Mouse (Mus musculus): ENCODE data around the gene Psg16. TPM values are rescaled to one million over a fixed set of nuclear protein-coding genes. Genes with fewer than 3 reads are reported as not detected.
A peak's percentile ranks its signal among the peaks of the same experiment; 100 is the strongest.
"Not testable (repeated sequence)": the region's sequence is repeated elsewhere in the genome, so short reads cannot be mapped to it uniquely, and the experiment has no call there.

Gene Psg16
- polyA plus RNA-seq, 1 experiment from 2014 or later: not detected

DNA sequence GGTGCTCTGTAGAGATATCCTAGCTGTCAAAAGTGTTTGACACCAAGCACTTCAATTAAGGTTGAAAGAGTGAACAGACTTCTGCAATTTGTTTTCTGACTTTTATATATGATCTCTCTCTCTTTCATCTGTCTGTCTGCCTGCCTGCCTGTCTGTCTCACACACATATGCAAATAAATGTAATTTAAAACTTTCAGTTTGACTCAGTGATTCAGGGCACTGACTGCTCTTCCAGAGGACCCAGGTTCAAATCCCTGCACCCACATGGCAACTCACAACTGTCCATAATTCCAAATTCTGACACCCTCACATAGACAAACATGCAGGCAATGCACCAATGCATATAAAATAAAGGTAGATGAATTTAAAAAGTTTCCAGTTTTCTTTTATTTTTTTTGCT, 6.8 kb upstream of the Psg16 start:
- ATAC-seq (ENCODE audit: extremely low read depth, insufficient number of reproducible peaks, low FRiP score, low TSS enrichment): no peak
- H3K4me1 ChIP-seq: peaks cover 13% of the 10 kb centered on the region
- no peak overlapping the region for H3K4me2 ChIP-seq
- H3K36me3 ChIP-seq: no peaks in the 10 kb centered on the region
- no peak overlapping the region for H3K27ac ChIP-seq (replicated peaks)
- no peak overlapping the region for H3K4me3 ChIP-seq
- no peak overlapping the region for H3K9ac ChIP-seq
- H3K27me3 ChIP-seq (replicated peaks): no peaks in the 10 kb centered on the region
- H3K9me3 ChIP-seq: no peaks in the 10 kb centered on the region

DNA sequence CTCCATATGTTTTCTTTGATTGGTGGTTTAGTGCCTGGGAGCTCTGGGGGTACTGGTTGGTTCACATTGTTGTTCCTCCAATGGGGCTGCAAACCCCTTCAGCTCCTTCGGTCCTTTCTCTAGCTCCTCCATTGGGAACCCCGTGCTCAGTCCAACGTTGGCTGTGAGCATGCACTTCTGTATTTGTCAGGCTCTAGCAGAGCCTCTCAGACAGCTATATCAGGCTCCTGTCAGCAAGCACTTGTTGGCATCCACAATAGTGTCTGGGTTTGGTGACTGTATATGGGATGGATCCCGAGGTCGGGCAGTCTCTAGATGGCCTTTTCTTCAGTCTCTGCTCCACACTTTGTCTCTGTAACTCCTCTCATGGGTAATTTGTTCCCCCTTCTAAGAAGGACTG, 6.2 kb upstream of the Psg16 start:
- H3K4me1 ChIP-seq: peaks cover 11% of the 10 kb centered on the region
- 27% methylated on average over 5 of the region's 5 CpGs for WGBS
- not testable (repeated sequence) for H3K9me3 ChIP-seq; H3K4me3 ChIP-seq; H3K27me3 ChIP-seq (replicated peaks); ATAC-seq (ENCODE audit: extremely low read depth, insufficient number of reproducible peaks, low FRiP score, low TSS enrichment); H3K9ac ChIP-seq; H3K4me2 ChIP-seq; H3K36me3 ChIP-seq
- H3K27ac ChIP-seq (replicated peaks): peak overlapping the region; percentile 0; the same call in 1 of the 2 replicates

DNA sequence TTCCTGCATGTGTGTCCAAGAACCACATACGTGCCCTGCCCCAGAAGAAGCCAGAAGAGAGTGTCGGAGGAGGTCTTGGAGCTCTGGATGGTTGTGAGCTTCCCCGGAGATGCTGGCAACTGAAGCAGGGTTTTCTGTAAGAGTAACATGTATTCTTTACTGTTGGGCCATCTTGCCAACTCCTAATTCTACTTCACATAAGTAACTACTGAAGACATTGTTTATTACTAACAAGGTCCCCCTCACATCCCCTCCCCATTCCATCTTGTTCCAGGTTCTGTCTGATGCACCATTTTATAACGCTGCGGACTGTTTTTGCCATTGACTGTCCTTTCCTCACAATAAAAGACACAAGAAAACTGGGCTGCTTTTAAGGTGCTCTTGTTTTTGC, 332 bp upstream of the Psg16 start:
- no peak overlapping the region for H3K4me2 ChIP-seq
- H3K27me3 ChIP-seq (replicated peaks): no peaks in the 10 kb centered on the region
- no peak overlapping the region for H3K9ac ChIP-seq
- ATAC-seq (ENCODE audit: extremely low read depth, insufficient number of reproducible peaks, low FRiP score, low TSS enrichment): no peak
- H3K4me1 ChIP-seq: no peaks in the 10 kb centered on the region
- H3K27ac ChIP-seq (replicated peaks): no peak overlapping the region
- no peaks in the 10 kb centered on the region for H3K36me3 ChIP-seq
- H3K4me3 ChIP-seq: no peak overlapping the region
- 53% methylated on average over 5 of the region's 5 CpGs for WGBS
- H3K9me3 ChIP-seq: 0 out of 2 replicates have a peak, but pooled peaks cover 3% of the 10 kb centered on the region

DNA sequence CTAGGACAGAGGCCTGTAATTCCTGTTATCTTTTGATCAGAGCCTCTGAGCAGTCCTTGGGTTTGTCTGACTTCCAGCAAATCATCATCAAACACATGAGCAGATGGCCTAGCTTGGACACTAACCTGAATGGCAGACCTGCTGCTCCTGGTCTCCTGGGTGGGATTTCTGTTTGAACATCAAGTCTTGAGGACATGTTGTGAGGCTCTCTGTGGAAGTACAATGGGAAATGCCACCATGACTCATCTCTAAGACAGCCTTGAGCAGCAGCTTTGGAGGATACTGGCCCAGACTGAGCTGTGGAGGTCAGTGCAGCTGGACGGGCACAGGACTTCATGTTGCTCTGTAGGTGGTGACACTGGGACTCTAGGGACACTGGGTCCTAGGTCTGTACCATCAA, 2.7 kb downstream of the Psg16 start:
- H3K36me3 ChIP-seq: no peaks in the 10 kb centered on the region
- no peak overlapping the region for H3K27ac ChIP-seq (replicated peaks)
- H3K4me2 ChIP-seq: no peak overlapping the region
- H3K9me3 ChIP-seq: 0 out of 2 replicates have a peak, but pooled peaks cover 3% of the 10 kb centered on the region
- no peak overlapping the region for H3K4me3 ChIP-seq
- H3K4me1 ChIP-seq: no peaks in the 10 kb centered on the region
- no peak for ATAC-seq (ENCODE audit: extremely low read depth, insufficient number of reproducible peaks, low FRiP score, low TSS enrichment)
- no peak overlapping the region for H3K9ac ChIP-seq
- no peaks in the 10 kb centered on the region for H3K27me3 ChIP-seq (replicated peaks)
- WGBS: 88% methylated on average over 1 of the region's 1 CpGs

DNA sequence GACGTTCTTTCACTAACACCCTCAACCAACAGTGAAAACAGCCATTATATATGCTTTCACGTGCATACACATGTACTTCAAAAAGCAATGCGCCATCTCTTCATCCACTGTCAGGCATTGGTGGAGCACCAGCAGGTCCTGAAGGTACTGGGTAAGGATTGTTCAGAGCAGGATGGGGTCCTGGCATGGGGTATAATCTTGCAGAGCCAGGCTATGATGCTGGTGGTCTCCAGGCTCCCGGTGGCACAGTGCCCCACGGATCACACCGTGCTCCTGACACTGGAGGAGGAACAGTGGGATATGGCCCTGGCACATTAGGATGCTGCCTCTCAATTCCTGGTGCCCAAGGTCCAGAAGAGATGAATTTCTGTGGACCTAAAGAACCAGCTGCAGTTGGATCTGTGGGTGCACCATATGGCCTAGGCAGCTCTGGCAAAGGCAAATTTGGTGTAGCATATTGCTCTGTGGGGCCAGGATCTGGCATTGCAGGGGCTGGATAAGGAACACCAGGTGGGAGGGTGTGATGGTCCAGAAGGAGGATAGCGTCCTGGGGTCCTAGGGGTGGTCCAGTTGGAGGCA, 4.3 kb downstream of the Psg16 start:
- ATAC-seq (ENCODE audit: extremely low read depth, insufficient number of reproducible peaks, low FRiP score, low TSS enrichment): no peak
- Histone ChIP-seq H3K9ac (no peak overlapping the region), H3K9me3 (0 out of 2 replicates have a peak, but pooled peaks cover 3% of the 10 kb centered on the region), H3K4me3 (no peak overlapping the region), H3K36me3 (no peaks in the 10 kb centered on the region), H3K4me1 (no peaks in the 10 kb centered on the region), H3K27me3 (replicated peaks) (no peaks in the 10 kb centered on the region), H3K4me2 (no peak overlapping the region), H3K27ac (replicated peaks) (no peak overlapping the region)
- WGBS: 75% methylated on average over 7 of the region's 7 CpGs

DNA sequence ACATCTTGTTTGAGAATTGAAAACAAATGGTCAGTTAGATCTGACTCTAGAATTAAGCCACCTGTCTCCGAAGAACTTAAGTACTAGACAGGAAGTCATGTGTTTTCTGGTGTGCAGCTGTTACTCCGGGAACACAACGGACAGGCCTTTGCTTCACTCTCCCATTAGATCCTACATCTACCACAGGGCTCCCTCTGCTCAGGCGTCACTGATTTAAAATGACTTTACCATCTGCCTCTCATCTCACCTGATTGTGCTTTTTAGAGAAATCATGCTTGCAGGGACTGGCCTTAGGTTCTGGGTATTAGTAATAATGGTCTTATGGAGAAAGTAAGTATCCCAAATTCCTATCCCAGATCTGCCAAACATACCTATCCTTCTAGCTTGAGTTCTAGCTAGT, 8.9 kb downstream of the Psg16 start:
- H3K4me3 ChIP-seq: no peak overlapping the region
- no peak overlapping the region for H3K9ac ChIP-seq
- 73% methylated on average over 4 of the region's 4 CpGs for WGBS
- H3K4me2 ChIP-seq: no peak overlapping the region
- H3K4me1 ChIP-seq: no peaks in the 10 kb centered on the region
- no peaks in the 10 kb centered on the region for H3K36me3 ChIP-seq
- no peak overlapping the region for H3K27ac ChIP-seq (replicated peaks)
- no peaks in the 10 kb centered on the region for H3K9me3 ChIP-seq
- no peaks in the 10 kb centered on the region for H3K27me3 ChIP-seq (replicated peaks)
- no peak for ATAC-seq (ENCODE audit: extremely low read depth, insufficient number of reproducible peaks, low FRiP score, low TSS enrichment)

DNA sequence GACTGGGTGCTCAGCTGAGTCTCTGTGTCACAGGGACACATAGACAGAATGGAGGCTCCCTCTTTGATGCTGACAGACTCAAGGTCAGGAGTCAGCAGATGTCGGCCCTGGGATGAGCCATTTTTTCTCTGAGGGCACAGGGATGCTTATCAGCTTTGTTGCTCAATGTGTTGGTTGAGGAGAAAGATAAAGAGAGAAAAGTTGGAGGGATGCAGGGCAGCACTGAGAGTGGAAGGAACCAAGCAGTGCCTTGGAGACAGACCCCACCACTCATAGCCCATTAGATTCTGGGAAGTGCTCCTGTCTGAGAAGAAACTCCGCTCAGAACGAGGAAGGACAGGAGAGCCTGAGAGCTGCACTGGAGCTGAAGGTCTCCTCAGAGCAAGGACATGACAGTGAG, 13.9 kb downstream of the Psg16 start:
- no peak for ATAC-seq (ENCODE audit: extremely low read depth, insufficient number of reproducible peaks, low FRiP score, low TSS enrichment)
- H3K27ac ChIP-seq (replicated peaks): no peak overlapping the region
- H3K4me1 ChIP-seq: no peaks in the 10 kb centered on the region
- no peaks in the 10 kb centered on the region for H3K36me3 ChIP-seq
- no peaks in the 10 kb centered on the region for H3K9me3 ChIP-seq
- H3K9ac ChIP-seq: no peak overlapping the region
- WGBS: 55% methylated on average over 3 of the region's 3 CpGs
- H3K4me2 ChIP-seq: no peak overlapping the region
- H3K27me3 ChIP-seq (replicated peaks): no peaks in the 10 kb centered on the region
- no peak overlapping the region for H3K4me3 ChIP-seq

DNA sequence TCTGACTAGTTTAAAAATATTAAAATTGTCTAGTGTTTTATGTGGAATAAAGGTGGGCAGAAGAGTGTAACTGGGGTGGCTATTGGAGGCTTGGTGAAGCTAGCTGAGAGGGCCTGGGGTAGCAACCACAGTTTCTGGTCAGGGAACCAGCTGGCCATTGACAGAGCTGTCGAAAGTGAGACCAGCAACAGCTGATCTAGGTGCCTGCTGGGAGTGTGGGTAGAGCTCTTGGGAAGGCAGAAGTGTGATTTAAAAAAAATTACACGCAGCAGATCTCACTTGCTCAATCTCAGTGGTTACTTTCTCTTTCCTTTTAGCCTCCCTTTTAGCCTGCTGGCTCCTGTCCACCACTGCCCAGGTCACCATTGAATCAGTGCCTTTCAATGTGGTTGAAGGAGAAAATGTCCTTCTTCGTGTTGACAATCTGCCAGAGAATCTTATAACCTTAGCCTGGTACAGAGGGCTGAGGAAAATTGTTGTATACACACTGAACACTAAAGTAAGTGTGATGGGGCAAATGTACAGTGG, 16.3 kb downstream of the Psg16 start:
- Histone ChIP-seq H3K9me3 (no peaks in the 10 kb centered on the region), H3K27me3 (replicated peaks) (no peaks in the 10 kb centered on the region), H3K4me2 (no peak overlapping the region), H3K9ac (no peak overlapping the region), H3K36me3 (no peaks in the 10 kb centered on the region), H3K4me3 (no peak overlapping the region), H3K27ac (replicated peaks) (no peak overlapping the region), H3K4me1 (no peaks in the 10 kb centered on the region)
- no peak for ATAC-seq (ENCODE audit: extremely low read depth, insufficient number of reproducible peaks, low FRiP score, low TSS enrichment)
- WGBS: 57% methylated on average over 3 of the region's 3 CpGs

DNA sequence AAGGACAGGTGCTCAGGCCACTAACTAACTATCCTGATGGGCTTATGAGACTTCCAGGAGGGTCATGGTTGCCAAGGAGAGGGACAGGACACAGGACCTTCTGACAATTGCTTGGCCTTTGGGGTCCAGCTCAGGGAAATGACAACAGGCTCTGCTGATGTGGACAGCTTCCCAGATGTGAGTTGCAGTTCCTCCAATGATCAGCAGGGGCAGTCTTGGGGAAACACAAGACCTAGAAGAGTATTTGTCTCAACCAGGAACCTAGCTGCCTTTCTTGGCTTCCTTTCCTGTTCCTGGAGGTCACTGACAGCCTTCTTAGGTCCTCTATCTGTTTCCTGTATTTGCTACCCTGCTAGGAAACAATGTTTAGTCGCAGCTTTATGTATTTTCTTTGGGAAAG, 17.4 kb downstream of the Psg16 start:
- Histone ChIP-seq H3K36me3 (no peaks in the 10 kb centered on the region), H3K27me3 (replicated peaks) (no peaks in the 10 kb centered on the region), H3K27ac (replicated peaks) (no peak overlapping the region), H3K4me3 (no peak overlapping the region), H3K9ac (no peak overlapping the region), H3K4me1 (no peaks in the 10 kb centered on the region), H3K4me2 (no peak overlapping the region), H3K9me3 (no peaks in the 10 kb centered on the region)
- no peak for ATAC-seq (ENCODE audit: extremely low read depth, insufficient number of reproducible peaks, low FRiP score, low TSS enrichment)
- 6% methylated on average over 1 of the region's 1 CpGs for WGBS

DNA sequence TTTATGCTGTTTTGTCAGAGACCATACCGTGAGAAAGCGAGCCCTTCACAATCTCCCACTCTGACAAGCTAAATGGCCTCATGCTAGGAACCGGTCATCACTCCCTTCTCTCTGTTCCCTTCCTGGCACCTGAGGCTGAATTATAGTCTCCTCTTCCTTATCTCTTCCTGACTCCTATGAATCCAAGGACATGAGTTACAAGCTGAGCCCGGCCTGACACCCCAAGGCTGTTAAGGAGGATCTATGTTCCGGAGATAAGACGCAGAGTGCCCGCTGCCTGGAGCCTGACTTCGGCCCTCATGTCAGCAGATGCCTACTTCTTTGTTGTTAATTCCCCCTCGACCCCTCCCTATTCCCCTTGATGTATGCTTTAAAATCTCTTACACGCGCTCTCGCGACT, 27.8 kb downstream of the Psg16 start:
- H3K9me3 ChIP-seq; H3K27me3 ChIP-seq (replicated peaks); H3K36me3 ChIP-seq; H3K9ac ChIP-seq; ATAC-seq (ENCODE audit: extremely low read depth, insufficient number of reproducible peaks, low FRiP score, low TSS enrichment); H3K4me2 ChIP-seq; H3K4me3 ChIP-seq; H3K4me1 ChIP-seq; H3K27ac ChIP-seq (replicated peaks): not testable (repeated sequence)
- WGBS: 80% methylated on average over 13 of the region's 13 CpGs

DNA sequence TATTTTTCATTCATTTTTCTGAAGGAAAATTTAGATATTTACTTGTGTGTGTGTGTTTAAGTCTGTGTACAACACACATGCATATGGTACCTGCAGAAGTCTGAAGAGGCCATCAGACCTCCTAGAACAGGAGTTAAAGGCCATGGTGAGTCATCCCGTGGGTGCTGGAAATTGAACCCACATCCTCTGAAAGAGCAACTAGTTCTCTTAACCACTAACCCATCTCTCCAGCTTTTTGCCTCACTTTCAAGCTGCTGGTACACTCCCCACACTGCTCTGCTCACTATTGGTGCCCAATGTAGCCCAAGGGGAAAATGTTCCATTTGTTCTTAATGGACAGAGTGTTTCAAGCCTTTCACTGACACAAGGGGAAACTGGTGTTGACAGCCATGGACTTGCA, 61.5 kb downstream of the Psg16 start:
- Histone ChIP-seq H3K4me2 (no peak overlapping the region), H3K4me3 (no peak overlapping the region)
- WGBS: 76% methylated on average over 1 of the region's 1 CpGs

DNA sequence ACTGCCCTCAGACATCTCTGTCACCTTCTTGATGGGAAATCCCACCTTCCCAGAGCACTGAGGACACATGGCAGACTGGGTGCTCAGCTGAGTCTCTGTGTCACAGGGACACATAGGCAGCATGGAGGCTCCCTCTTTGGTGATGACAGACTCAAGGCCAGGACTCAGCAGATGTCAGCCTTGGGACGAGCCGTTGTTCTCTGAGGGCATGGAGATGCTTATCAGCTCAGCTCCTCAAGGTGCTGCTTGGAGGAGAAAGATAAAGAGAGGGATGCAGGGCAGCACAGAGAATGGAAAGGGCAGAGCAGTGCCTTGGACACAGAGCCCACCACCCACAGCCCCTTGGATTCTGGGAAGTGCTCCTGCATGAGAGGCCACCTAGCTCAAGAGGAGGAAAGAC, 76.1 kb downstream of the Psg16 start, which contains the start of gene Ceacam3:
Gene Ceacam3, plus strand, starts transcription at position 352 of the 400 bp plus-strand sequence.
- Histone ChIP-seq H3K27ac (replicated peaks) (no peak within 1 kb of the TSS), H3K9me3 (peaks cover 22% of the 10 kb centered on the region; the same call in 1 of the 2 replicates), H3K9ac (no peak within 1 kb of the TSS), H3K4me2 (no peak within 1 kb of the TSS), H3K36me3 (no peaks in the 10 kb centered on the region), H3K4me3 (no peak within 1 kb of the TSS), H3K27me3 (replicated peaks) (no peaks in the 10 kb centered on the region), H3K4me1 (no peaks in the 10 kb centered on the region)
- WGBS: 74% methylated on average over 2 of the region's 2 CpGs
- ATAC-seq (ENCODE audit: extremely low read depth, insufficient number of reproducible peaks, low FRiP score, low TSS enrichment): no peak

More for the DNA sequence above, 61.5 kb downstream of the Psg16 start:
- H3K9ac ChIP-seq: no peak overlapping the region
- no peaks in the 10 kb centered on the region for H3K27me3 ChIP-seq (replicated peaks)
- H3K9me3 ChIP-seq: no peaks in the 10 kb centered on the region
- H3K27ac ChIP-seq (replicated peaks): no peak overlapping the region
- ATAC-seq (ENCODE audit: extremely low read depth, insufficient number of reproducible peaks, low FRiP score, low TSS enrichment): no peak
- no peaks in the 10 kb centered on the region for H3K4me1 ChIP-seq
- H3K36me3 ChIP-seq: no peaks in the 10 kb centered on the region

Data from heart, embryonic 13.5 days (tissue).